Mouse (Mus musculus): ENCODE measurements around the gene Hist1h4m.
"Not testable (repeated sequence)": the region's sequence is repeated elsewhere in the genome, so short reads cannot be mapped to it uniquely, and the experiment has no call there.

Hist1h4m gene

GRCm38 (mm10) chr13:21811539-21811938 is at the start of gene Hist1h4m:
Gene Hist1h4m (plus strand): TSS chr13:21811746.
- not testable (repeated sequence) for DNase-seq (ENCODE audit: low read depth, low spot score)

GRCm38 (mm10) chr13:21778814-21779766 is 32.5 kb upstream of the Hist1h4m start:
- DNase-seq (ENCODE audit: low read depth, low spot score), result no peak

DNA sequence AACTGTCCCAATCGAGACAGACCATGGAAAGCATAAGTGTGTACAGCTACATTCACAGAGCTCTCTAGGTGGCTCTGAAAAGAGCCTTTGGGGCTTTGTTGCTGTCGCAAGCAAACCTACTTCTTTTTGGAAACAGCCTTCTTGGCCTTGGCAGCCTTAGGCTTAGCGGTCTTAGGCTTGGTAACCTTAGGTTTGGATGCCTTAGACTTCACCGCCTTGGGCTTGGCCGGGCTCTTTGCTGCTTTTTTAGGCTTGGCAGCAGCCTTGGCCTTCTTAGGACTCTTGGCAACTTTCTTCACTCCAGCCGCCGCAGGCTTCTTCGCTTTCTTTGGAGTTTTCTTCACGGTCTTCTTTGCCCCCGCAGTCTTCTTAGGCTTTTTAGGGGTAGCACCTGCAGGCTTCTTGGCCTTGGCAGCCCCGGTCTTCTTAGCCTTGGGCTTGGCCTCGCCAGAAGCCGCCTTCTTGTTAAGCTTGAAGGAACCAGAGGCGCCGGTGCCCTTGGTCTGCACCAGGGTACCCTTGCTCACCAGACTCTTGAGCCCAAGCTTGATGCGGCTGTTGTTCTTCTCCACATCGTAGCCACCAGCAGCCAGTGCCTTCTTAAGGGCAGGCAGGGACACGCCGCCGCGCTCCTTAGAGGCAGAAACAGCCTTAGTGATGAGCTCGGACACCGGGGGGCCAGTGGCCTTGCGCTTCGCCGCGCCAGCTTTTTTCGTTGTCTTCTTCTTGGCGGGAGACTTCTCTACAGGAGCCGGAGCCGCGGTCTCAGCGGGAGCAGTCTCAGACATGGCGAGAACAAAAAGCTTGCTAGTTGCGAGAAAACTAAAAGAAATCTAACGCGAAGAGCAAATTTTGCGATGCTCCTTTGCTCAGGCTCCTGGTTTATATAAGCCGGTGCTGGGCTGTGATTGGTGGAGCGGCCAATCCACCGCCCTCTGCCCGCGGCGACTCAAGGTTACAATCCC is 31.5 kb upstream of the Hist1h4m start, which contains the start of gene Hist1h1b:
Gene Hist1h1b, minus strand, starts transcription at position 859 of the 965 bp plus-strand sequence.
- DNase-seq (ENCODE audit: low read depth, low spot score), result no peak

GRCm38 (mm10) chr13:21781021-21781555 is 30.5 kb upstream of the Hist1h4m start:
- no peak for DNase-seq (ENCODE audit: low read depth, low spot score)

DNA sequence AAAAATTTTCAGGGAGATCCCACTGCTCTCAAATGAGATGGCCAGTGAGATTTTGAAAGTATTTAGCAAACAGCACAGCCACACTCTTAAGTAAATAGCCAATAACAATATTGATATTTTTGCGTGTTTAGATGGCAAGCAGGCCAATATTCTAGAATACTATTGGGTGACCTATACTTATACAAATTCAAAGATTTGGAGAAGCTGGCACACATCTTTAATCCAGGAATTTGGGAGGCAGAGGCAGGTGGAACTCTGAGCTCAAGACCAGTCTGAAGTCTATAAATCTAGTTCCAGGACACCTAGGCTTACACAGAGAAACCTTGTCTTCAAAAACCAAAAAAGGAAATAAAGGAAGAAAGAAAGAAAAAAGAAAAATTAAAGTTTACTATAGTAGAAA is 29.9 kb upstream of the Hist1h4m start:
- no peak for DNase-seq (ENCODE audit: low read depth, low spot score)

GRCm38 (mm10) chr13:21782361-21783254 is 28.9 kb upstream of the Hist1h4m start:
- DNase-seq (ENCODE audit: low read depth, low spot score), result not testable (repeated sequence)

DNA sequence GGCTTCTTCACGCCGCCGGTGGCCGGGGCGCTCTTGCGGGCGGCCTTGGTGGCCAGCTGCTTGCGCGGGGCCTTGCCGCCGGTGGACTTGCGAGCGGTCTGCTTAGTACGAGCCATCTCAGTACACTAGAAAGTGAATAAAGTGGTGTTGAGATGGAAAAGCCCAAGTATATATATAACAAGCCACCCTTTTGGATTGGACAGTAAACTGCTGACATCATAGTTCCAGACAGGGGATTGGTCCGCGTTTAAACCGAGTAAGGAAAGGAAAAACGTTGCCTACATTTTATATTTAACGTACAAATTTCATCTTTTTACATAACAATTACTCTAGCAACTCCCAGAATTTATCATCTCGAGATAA is 28.3 kb upstream of the Hist1h4m start, which contains the start of gene Hist1h3i:
Gene Hist1h3i, minus strand, starts transcription at position 116 of the 363 bp plus-strand sequence.
- peak; percentile 54 for DNase-seq (ENCODE audit: low read depth, low spot score)

GRCm38 (mm10) chr13:21783734-21784161 is 27.8 kb upstream of the Hist1h4m start:
- no peak for DNase-seq (ENCODE audit: low read depth, low spot score)

GRCm38 (mm10) chr13:21784311-21784710 is 27.2 kb upstream of the Hist1h4m start:
- DNase-seq (ENCODE audit: low read depth, low spot score), result no peak

GRCm38 (mm10) chr13:21786189-21786898 is 25.2 kb upstream of the Hist1h4m start:
- DNase-seq (ENCODE audit: low read depth, low spot score), result no peak

- DNase-seq (ENCODE audit: low read depth, low spot score), result peak; percentile 87
These were observed 24.5 kb upstream of the Hist1h4m start, which contains the start of the genes Hist1h2an and Hist1h2bp for GRCm38 (mm10) chr13:21786899-21787629. Gene Hist1h2an (minus strand): TSS chr13:21787218. Gene Hist1h2bp (plus strand): TSS chr13:21787461.

DNA sequence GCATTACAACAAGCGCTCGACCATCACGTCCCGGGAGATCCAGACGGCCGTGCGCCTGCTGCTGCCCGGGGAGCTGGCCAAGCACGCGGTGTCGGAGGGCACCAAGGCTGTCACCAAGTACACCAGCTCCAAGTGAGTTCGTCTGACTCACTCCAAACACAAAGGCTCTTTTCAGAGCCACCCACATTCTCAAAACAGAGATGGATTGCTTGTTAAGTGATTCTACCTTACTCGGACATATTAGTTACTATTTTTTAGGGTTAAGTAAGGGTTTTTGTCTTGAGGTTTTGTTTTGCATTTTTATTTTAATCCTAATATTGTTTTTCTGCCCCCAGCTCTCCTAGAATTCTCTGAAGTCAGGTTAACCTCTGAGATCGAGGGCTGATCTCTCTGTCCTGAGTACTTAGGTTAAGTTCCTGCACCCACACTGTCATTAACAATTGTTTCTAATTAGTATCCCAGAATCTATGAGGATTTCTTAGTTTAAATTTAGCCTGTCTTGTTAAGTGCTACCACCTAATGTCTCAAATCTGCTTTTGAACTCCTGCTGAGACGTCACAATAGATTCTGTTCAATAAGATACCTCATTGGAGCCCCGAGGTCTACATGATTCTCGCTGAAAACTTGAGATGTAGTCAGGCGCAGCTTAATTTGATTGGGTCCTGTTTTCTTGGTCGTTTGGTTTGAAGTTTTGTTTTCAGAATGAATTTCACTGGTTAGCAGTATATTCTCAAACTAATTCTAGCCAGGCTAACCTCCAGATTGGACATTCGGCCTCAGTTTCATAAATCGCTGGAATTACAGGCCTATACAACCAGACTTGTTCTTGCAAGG is 23.6 kb upstream of the Hist1h4m start:
- DNase-seq (ENCODE audit: low read depth, low spot score), result no peak

DNA sequence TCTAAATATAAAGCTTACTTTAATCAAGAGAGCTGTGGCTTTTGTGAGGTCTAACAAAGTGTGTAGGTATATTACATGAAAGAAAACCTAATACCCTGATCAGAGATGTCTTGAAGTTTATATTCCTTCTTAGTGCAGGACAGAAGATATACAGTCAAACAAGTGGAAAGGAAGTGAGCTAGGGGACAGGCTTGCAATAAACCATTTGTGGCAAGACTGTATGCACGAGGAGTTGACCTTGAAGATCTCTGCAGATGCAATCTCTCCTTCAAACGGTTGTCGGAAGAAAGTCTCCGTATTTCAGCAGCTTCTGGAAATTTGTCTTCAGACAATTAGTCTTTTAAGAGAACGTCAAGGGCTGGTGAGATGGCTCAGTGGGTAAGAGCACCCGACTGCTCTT is 21.6 kb upstream of the Hist1h4m start:
- no peak for DNase-seq (ENCODE audit: low read depth, low spot score)

DNA sequence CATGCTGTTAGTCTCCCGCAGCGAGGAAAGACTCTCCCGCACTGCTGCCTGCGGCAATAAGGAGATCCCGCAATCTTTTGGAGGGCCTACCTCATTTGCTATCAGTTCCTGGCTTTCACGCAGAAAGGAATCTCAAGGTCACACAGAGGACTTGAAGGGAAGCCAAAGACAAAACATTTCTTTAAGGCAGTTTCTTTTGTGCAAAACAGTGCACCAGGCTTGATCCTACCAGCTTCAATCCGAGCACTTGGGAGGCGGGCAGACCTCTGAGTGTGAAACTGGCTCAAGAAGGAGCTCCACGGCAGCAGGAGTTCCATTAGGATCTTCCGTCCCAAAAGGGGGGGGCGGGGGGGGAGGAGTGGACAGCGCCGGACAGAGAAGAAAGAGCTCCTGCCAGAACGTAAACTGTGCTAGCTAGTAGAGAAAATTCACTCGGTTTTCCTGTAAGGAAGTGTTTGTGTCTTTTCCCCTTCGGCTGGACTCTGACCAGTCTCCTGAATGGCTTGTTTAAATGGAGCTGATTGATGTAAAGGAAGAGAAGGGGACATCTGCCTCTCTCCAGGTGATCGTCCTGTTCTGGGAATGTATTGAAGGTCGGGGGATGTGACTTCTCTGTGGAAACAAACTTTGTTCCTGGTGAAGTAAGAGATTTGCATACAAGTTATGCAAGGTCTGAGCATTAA is 20.8 kb upstream of the Hist1h4m start:
- no peak for DNase-seq (ENCODE audit: low read depth, low spot score)

- no peak for DNase-seq (ENCODE audit: low read depth, low spot score)
These were observed 16.0 kb upstream of the Hist1h4m start for GRCm38 (mm10) chr13:21795584-21795983.

DNA sequence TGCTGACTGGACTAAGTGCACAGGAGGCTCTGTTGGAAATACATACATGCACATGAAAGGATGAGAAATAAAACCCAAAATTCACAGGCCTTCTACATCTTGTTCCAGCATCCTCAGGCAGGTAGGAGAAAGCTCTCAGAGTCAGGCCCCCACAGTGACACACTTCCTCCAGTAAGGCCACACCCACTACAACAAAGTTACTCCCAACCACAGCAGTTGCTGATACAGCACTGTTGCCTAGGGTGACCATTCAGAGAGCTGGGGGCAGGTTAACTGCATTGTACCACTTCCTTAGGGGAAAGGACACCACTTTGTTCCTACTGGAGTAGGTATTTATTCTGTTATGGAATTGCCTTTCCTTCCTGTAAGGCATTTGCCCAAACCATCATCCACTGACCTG is 14.4 kb upstream of the Hist1h4m start:
- DNase-seq (ENCODE audit: low read depth, low spot score), result not testable (repeated sequence)

DNA sequence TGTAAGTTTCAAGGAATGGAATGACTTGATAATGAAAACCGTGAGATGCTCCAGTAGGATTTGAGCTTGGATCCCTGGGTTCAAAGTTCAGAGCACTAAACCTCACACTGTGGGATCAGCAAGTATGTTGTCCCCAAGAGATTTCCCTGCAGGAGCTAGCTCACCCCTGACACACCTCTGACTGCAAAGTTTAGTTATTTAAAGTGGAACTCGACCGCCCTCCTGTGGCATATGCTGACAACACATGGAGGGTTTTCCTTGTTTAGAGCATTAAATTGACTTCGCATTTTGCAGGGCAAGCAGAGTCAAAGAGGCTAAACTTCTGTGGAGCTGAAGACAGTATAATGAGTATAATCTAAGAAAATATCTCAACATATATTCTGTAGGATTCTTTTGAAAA is 8.5 kb upstream of the Hist1h4m start:
- DNase-seq (ENCODE audit: low read depth, low spot score), result not testable (repeated sequence)

DNA sequence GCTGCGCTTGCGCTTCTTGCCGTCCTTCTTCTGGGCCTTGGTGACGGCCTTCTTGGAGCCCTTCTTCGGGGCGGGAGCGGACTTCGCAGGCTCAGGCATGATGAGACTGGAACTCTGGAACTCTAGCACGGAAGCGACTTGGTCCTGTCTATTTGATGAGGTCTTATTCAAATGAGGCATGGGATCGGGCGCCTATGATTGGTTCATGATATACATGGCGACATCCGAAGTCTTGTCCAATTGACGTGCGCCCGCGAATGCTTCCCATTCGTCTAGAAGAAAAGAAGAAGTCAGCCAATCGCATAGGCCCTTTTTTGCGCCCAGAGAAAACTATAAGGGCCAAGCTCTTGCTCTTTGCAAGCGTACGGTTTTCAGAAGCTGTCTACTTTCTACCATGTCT is 1.5 kb upstream of the Hist1h4m start, which contains the start of the genes Hist1h2bq and Hist1h2ao:
Gene Hist1h2bq, minus strand, starts transcription at position 125 of the 400 bp plus-strand sequence.
Gene Hist1h2ao, plus strand, starts transcription at position 393 of the 400 bp plus-strand sequence.
- DNase-seq (ENCODE audit: low read depth, low spot score), result not testable (repeated sequence)
